In genomic region chr4:134474240-134474639, GRCm38 (mm10) we compare ENCODE assay signal across 15 mouse cellular contexts. TPM values are rescaled to one million over a fixed set of nuclear protein-coding genes. Genes with fewer than 3 reads are reported as not detected.
DNase-seq lines count a peak whose midpoint lies in the region; ATAC-seq and TF ChIP-seq lines count a peak whose summit lies in the region.
"Had no signal": no experiment of that assay in that cellular context is flagged by ENCODE, and none has a peak within 500 bp of the region (broad histone marks: within the 10 kb centered on the region; RNA-seq: fewer than 3 reads in every experiment).

No protein-coding gene starts in this region.

- no peak for TF ChIP-seq POLR2A in brain, embryonic 14.5 days (IDR thresholded peaks at IDR 0.05; ENCODE audit: borderline replicate concordance, extremely low read depth, insufficient read depth, insufficient read length, poor library complexity, severe bottlenecking)
- no peak for TF ChIP-seq POLR2A in thymus, adult 2 months (IDR thresholded peaks at IDR 0.05; ENCODE audit: control insufficient read depth, extremely low read depth, insufficient read depth, low read length, poor library complexity)

- H3K4me2 ChIP-seq in intestine, embryonic 16.5 days (ENCODE audit: low read depth, low read length) = no peak overlapping the region
- no peak overlapping the region for H3K4me2 ChIP-seq in intestine, embryonic 15.5 days (replicated peaks)
- H3K4me2 ChIP-seq in hindbrain, embryonic 16.5 days (ENCODE audit: low read length) = peak overlapping the region; percentile 32
- H3K4me2 ChIP-seq: liver, embryonic 12.5 days had no signal

- ATAC-seq in intestine, embryonic 16.5 days = no peak
- ATAC-seq in intestine, embryonic 15.5 days = no peak
- 0 out of 2 replicates have a peak, but pooled peaks have one; percentile 16 for ATAC-seq in hindbrain, embryonic 16.5 days
- ATAC-seq: CD4-positive, CD25-positive, alpha-beta regulatory T cell, adult 4 months; inflammation-experienced regulatory T-cells, adult 6 months; liver, embryonic 12.5 days had no signal

- no peak overlapping the region for H3K9ac ChIP-seq in intestine, embryonic 16.5 days (ENCODE audit: low read depth, low read length)
- H3K9ac ChIP-seq in intestine, embryonic 15.5 days = no peak overlapping the region
- peak overlapping the region; percentile 39; the same call in 1 of the 2 replicates for H3K9ac ChIP-seq in hindbrain, embryonic 16.5 days (ENCODE audit: low read depth, low read length)
- H3K9ac ChIP-seq: liver, embryonic 12.5 days had no signal

- TF ChIP-seq CTCF in E14TG2a.4 (conservative IDR thresholded peaks at IDR 0.05; ENCODE audit: low read length) = no peak
- TF ChIP-seq CTCF in brain, embryonic 14.5 days (IDR thresholded peaks at IDR 0.05; ENCODE audit: borderline replicate concordance, extremely low read depth, insufficient read depth, insufficient read length) = no peak
- TF ChIP-seq CTCF in thymus, adult 2 months (IDR thresholded peaks at IDR 0.05; ENCODE audit: borderline replicate concordance, control insufficient read depth, extremely low read depth, insufficient read depth, low read length, poor library complexity) = no peak

- no peaks in the 10 kb centered on the region for H3K27me3 ChIP-seq in intestine, embryonic 16.5 days (replicated peaks; ENCODE audit: control insufficient read depth, insufficient read depth, low read length)
- H3K27me3 ChIP-seq in intestine, embryonic 15.5 days (replicated peaks) = no peaks in the 10 kb centered on the region
- no peaks in the 10 kb centered on the region for H3K27me3 ChIP-seq in E14TG2a.4 (ENCODE audit: insufficient read depth, low read length)
- H3K27me3 ChIP-seq in hindbrain, embryonic 16.5 days (replicated peaks; ENCODE audit: control insufficient read depth, insufficient read depth, low read length) = no peaks in the 10 kb centered on the region
- no peaks in the 10 kb centered on the region for H3K27me3 ChIP-seq in thymus, adult 2 months (ENCODE audit: control insufficient read depth, insufficient read depth, low read length)
- H3K27me3 ChIP-seq: liver, embryonic 12.5 days had no signal

- H3K4me1 ChIP-seq in intestine, embryonic 16.5 days (ENCODE audit: control insufficient read depth, insufficient read depth, low read length) = 0 out of 2 replicates have a peak, but pooled peaks cover 3% of the 10 kb centered on the region
- no peaks in the 10 kb centered on the region; the same call in 1 of the 2 replicates for H3K4me1 ChIP-seq in intestine, embryonic 15.5 days (replicated peaks)
- peaks cover 84% of the 10 kb centered on the region for H3K4me1 ChIP-seq in E14TG2a.4 (replicated peaks; ENCODE audit: low read depth, low read length)
- H3K4me1 ChIP-seq in hindbrain, embryonic 16.5 days (ENCODE audit: control insufficient read depth, insufficient read depth, low read depth, low read length) = peaks cover 32% of the 10 kb centered on the region
- no peaks in the 10 kb centered on the region for H3K4me1 ChIP-seq in thymus, adult 2 months (replicated peaks; ENCODE audit: control insufficient read depth, insufficient read depth, low read length)

- peak; percentile 64 for DNase-seq in brain, embryonic 14.5 days (ENCODE audit: low read depth)
- no peak for DNase-seq in thymus, adult 2 months
- no peak for DNase-seq in adrenal gland, adult (ENCODE audit: inconsistent age in 2 of 2, low spot score in 1 of 2)
- no peak for DNase-seq in embryo, embryonic 10.5 days (ENCODE audit: low spot score)
- DNase-seq: gastrocnemius, postnatal 25 days; lung, postnatal 36 days; spleen, adult 18-20 months had no signal

- WGBS in intestine, embryonic 16.5 days = 65% methylated on average over 8 of the region's 8 CpGs
- 69% methylated on average over 8 of the region's 8 CpGs for WGBS in intestine, embryonic 15.5 days
- WGBS in hindbrain, embryonic 16.5 days = 23% methylated on average over 8 of the region's 8 CpGs
- 94% methylated on average over 8 of the region's 8 CpGs for WGBS in thymus, adult 2 months

- no peak overlapping the region for H3K4me3 ChIP-seq in intestine, embryonic 16.5 days (ENCODE audit: low read length)
- no peak overlapping the region for H3K4me3 ChIP-seq in intestine, embryonic 15.5 days (replicated peaks)
- H3K4me3 ChIP-seq in E14TG2a.4 (replicated peaks; ENCODE audit: low read length) = 0 out of 2 replicates have a peak overlapping the region, but pooled peaks have one; percentile 20
- no peak overlapping the region for H3K4me3 ChIP-seq in hindbrain, embryonic 16.5 days (ENCODE audit: low read length)
- no peak overlapping the region for H3K4me3 ChIP-seq in thymus, adult 2 months (ENCODE audit: control insufficient read depth, insufficient read depth, low read length)
- H3K4me3 ChIP-seq: liver, embryonic 12.5 days had no signal

- H3K27ac ChIP-seq in intestine, embryonic 16.5 days (ENCODE audit: low read length) = peak overlapping the region; percentile 14; the same call in 1 of the 2 replicates
- no peak overlapping the region for H3K27ac ChIP-seq in intestine, embryonic 15.5 days
- peak overlapping the region; percentile 72 for H3K27ac ChIP-seq in hindbrain, embryonic 16.5 days (ENCODE audit: low read depth, low read length)
- no peak overlapping the region for H3K27ac ChIP-seq in thymus, adult 2 months (ENCODE audit: control insufficient read depth, insufficient read depth, low read length)
- H3K27ac ChIP-seq: liver, embryonic 12.5 days; stomach, postnatal 0 days had no signal

- H3K9me3 ChIP-seq in intestine, embryonic 16.5 days (ENCODE audit: control insufficient read depth, low read length) = no peaks in the 10 kb centered on the region
- H3K9me3 ChIP-seq in intestine, embryonic 15.5 days = no peaks in the 10 kb centered on the region
- H3K9me3 ChIP-seq in E14TG2a.4 (ENCODE audit: low read length) = no peaks in the 10 kb centered on the region
- H3K9me3 ChIP-seq in hindbrain, embryonic 16.5 days (ENCODE audit: control insufficient read depth, low read length) = no peaks in the 10 kb centered on the region
- H3K9me3 ChIP-seq: liver, embryonic 12.5 days had no signal

- H3K36me3 ChIP-seq in intestine, embryonic 16.5 days (ENCODE audit: control insufficient read depth, insufficient read depth, low read length) = peaks cover 28% of the 10 kb centered on the region
- peaks cover 33% of the 10 kb centered on the region for H3K36me3 ChIP-seq in intestine, embryonic 15.5 days
- peaks cover 66% of the 10 kb centered on the region for H3K36me3 ChIP-seq in E14TG2a.4 (ENCODE audit: insufficient read depth, low read length)
- peaks cover 47% of the 10 kb centered on the region for H3K36me3 ChIP-seq in hindbrain, embryonic 16.5 days (ENCODE audit: control insufficient read depth, insufficient read depth, low read length)
- H3K36me3 ChIP-seq in thymus, adult 2 months (ENCODE audit: control insufficient read depth, insufficient read depth, low read length) = peaks cover 41% of the 10 kb centered on the region

RNA-seq across cellular contexts. Expression of gene Stmn1, which starts 6.1 kb away (rescaled TPM):
- 982 and 1,127 TPM in 2 replicates for polyA plus RNA-seq in intestine, embryonic 16.5 days (2015; fragmentation: Nextera tagmentation; extraction: Ambion mirVana)
- polyA plus RNA-seq in intestine, embryonic 15.5 days (2015; fragmentation: Nextera tagmentation; extraction: Ambion mirVana) = 1,243 and 1,415 TPM in 2 replicates
- 1,070 and 2,202 TPM in 2 replicates for polyA plus RNA-seq in brain, embryonic 14.5 days (2012; rRNA removed)
- 5,655 and 5,657 TPM in 2 replicates for polyA plus RNA-seq in hindbrain, embryonic 16.5 days (2015; fragmentation: Nextera tagmentation; extraction: Ambion mirVana)
- polyA plus RNA-seq in thymus, adult 2 months (2012; rRNA removed) = 134 and 274 TPM in 2 replicates

RNA-seq across cellular contexts. Expression of gene Paqr7, which starts 22.3 kb away (rescaled TPM):
- 23.6 and 32.1 TPM in 2 replicates for polyA plus RNA-seq in intestine, embryonic 16.5 days (2015; fragmentation: Nextera tagmentation; extraction: Ambion mirVana)
- polyA plus RNA-seq in intestine, embryonic 15.5 days (2015; fragmentation: Nextera tagmentation; extraction: Ambion mirVana) = 11.5 TPM in 2 replicates
- 19.6 and 21.3 TPM in 2 replicates for polyA plus RNA-seq in brain, embryonic 14.5 days (2012; rRNA removed)
- polyA plus RNA-seq in hindbrain, embryonic 16.5 days (2015; fragmentation: Nextera tagmentation; extraction: Ambion mirVana) = 40.5 and 46.7 TPM in 2 replicates
- polyA plus RNA-seq in thymus, adult 2 months (2012; rRNA removed) = 47.6 and 52.0 TPM in 2 replicates

RNA-seq across cellular contexts. Expression of gene Aunip, which starts 36.6 kb away (rescaled TPM):
- polyA plus RNA-seq in intestine, embryonic 16.5 days (2015; fragmentation: Nextera tagmentation; extraction: Ambion mirVana) = 14.4 and 14.6 TPM in 2 replicates
- 16.0 and 18.0 TPM in 2 replicates for polyA plus RNA-seq in intestine, embryonic 15.5 days (2015; fragmentation: Nextera tagmentation; extraction: Ambion mirVana)
- 2.8 and 3.9 TPM in 2 replicates for polyA plus RNA-seq in brain, embryonic 14.5 days (2012; rRNA removed)
- 2.4 and 2.9 TPM in 2 replicates for polyA plus RNA-seq in hindbrain, embryonic 16.5 days (2015; fragmentation: Nextera tagmentation; extraction: Ambion mirVana)
- polyA plus RNA-seq in thymus, adult 2 months (2012; rRNA removed) = 2.1 and 3.8 TPM in 2 replicates

Comparison
In these comparisons a context has a peak if more than half of its experiments do, and no peak if none do; other contexts are left out.
1. H3K27ac ChIP-seq: peak in intestine, embryonic 16.5 days (single experiment) and hindbrain, embryonic 16.5 days (single experiment); none in intestine, embryonic 15.5 days (single experiment) and thymus, adult 2 months (single experiment).